Mouse (Mus musculus): ENCODE measurements around the gene Sec23a. TPM values are rescaled to one million over a fixed set of nuclear protein-coding genes. Genes with fewer than 3 reads are reported as not detected.
A peak's percentile ranks its signal among the peaks of the same experiment; 100 is the strongest.
"Not testable (repeated sequence)": the region's sequence is repeated elsewhere in the genome, so short reads cannot be mapped to it uniquely, and the experiment has no call there.

Gene Sec23a
- 81.3 and 85.9 TPM in 2 replicates for polyA plus RNA-seq (2015; fragmentation: Nextera tagmentation; extraction: Ambion mirVana)

DNA sequence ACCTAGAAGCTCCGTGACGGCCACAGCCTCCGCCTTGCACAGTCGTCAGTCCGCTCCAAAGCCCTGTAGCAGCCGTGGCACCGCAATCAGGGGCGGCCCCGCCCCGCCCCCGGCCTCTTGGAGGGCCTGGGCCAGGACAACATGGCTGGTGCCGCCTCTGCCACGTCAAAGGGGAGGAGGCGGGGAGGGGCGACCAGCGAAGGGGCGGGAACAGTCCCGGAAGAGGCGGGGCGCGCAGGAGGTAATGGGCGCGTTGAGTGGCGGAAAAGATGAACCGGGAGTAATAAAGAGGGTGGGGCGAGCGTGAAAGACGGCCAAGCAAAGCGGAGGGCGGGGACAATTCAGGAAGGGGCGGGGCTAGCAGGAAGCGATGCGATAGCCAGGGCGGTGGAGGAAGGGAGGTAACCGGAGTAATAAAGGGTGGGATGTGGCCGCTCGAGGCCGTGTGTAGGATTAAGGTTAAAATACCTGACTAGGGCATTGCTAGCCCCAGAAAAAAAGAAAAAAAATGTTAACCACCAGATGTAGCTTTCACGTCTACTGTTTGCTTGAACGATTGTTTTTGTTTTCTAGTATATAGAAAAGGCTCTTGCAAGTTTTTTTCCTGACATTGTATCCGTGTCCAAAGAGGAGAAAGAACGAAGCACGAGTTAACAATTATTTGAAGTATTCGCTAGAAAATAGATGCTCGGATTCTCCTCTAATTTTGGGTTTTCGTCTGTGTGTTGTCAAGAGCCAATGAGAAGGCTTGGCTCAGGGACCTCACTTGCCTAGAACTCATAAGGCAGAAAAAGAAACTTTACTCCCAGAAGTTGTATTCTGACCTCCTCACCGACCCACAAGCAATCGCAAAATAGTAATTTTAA, at the start of gene Sec23a:
Gene Sec23a (minus strand): TSS at position 174 of the 866 bp plus-strand sequence.
- H3K9me3 ChIP-seq (replicated peaks), result no peaks in the 10 kb centered on the region
- WGBS, result under 1% methylated on average over 39 of the region's 48 CpGs
- peak; percentile 96 for ATAC-seq

DNA sequence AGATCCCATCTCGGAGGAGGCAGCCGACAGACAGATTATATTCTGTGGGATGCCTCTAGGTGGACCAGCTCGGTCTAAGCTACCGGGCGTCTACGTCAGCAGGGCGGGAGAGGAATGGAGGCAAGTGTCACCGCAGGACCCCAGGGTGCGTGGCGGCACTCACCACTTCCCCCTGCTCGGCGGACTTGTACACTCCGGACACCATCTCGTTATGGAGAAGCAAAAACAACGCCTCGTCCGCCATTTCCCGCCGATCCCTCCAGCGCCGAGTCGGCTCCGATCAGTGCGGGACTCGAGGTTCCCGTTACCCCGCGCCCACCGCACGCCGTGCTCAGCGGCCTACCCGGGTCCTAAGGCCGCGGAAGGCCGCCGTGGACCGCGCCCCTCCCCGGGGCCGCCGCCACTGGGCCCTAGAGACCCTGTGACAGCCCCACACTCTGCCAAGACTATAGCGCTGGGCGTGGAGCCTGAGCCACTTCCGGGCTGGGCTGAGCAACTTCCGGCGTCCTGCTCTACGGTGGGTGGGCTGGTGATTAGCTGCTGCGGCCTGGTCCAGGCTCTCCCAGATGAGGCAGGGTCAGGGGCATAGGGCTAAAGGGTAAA, 49.3 kb upstream of the Sec23a start, which contains the start of gene Trappc6b:
Gene Trappc6b (minus strand): TSS at position 480 of the 603 bp plus-strand sequence.
- Histone ChIP-seq H3K27ac (peak within 1 kb of the TSS; percentile 91), H3K4me3 (peak within 1 kb of the TSS; percentile 79), H3K4me1 (peaks cover 25% of the 10 kb centered on the region), H3K4me2 (peak within 1 kb of the TSS; percentile 78), H3K9me3 (replicated peaks) (no peaks in the 10 kb centered on the region), H3K9ac (peak within 1 kb of the TSS; percentile 91), H3K36me3 (ENCODE audit: poor library complexity, severe bottlenecking) (peaks cover 18% of the 10 kb centered on the region), H3K27me3 (no peaks in the 10 kb centered on the region)
- WGBS, result under 1% methylated on average over 49 of the region's 49 CpGs
- ATAC-seq, result peak; percentile 98

More for the DNA sequence above, at the start of gene Sec23a:
- Histone ChIP-seq H3K27me3 (no peaks in the 10 kb centered on the region), H3K9ac (peak within 1 kb of the TSS; percentile 81), H3K36me3 (ENCODE audit: poor library complexity, severe bottlenecking) (peaks cover 3% of the 10 kb centered on the region), H3K27ac (peak within 1 kb of the TSS; percentile 80), H3K4me1 (peaks cover 23% of the 10 kb centered on the region), H3K4me2 (peak within 1 kb of the TSS; percentile 88), H3K4me3 (peak within 1 kb of the TSS; percentile 76)

DNA sequence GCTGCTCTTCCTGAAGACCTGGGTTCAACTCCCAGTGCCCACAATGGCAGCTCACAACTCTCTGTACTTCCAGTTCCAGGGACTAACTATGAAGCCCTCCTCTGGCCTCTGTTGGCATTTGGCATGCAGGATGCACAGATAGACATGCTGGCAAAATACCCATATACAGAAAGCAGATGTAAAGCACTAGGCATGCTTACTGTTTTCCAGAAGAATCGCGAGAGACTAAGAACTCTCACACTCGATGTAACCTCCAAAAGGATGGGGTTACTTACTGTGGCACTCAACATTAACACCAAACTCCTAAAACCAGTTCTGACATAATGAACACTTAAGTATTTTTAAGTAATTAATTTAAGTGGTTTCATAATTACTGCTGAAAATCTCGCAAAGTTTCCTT, 48.5 kb upstream of the Sec23a start:
- whole genome bisulfite sequencing, result 67% methylated on average over 4 of the region's 4 CpGs
- ATAC-seq, result no peak
- H3K27ac ChIP-seq, result peak overlapping the region; percentile 91

DNA sequence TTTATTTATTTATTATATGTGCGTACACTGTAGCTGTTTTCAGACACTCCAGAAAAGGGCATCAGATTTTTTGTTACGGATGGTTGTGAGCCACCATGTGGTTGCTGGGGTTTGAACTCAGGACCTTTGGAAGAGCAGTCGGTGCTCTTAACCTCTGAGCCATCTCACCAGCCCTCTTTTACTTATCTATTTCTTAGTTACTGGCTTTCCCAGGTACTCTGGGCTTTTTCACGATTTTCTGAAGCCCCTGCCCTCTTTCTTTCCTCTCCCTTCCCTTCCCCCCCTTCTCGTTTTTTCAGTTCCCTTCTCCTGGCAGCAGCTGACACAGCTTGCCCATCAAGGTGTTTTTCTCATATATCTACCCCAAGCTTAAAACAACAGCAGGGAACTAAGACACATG, 46.4 kb upstream of the Sec23a start:
- not testable (repeated sequence) for H3K27ac ChIP-seq; H3K4me2 ChIP-seq; H3K9ac ChIP-seq; H3K27me3 ChIP-seq; H3K9me3 ChIP-seq (replicated peaks); H3K4me3 ChIP-seq; ATAC-seq
- WGBS, result 93% methylated on average over 5 of the region's 5 CpGs
- peaks cover 38% of the 10 kb centered on the region for H3K36me3 ChIP-seq (ENCODE audit: poor library complexity, severe bottlenecking)
- peaks cover 22% of the 10 kb centered on the region for H3K4me1 ChIP-seq

More for the DNA sequence above, 48.5 kb upstream of the Sec23a start:
- Histone ChIP-seq H3K27me3 (no peaks in the 10 kb centered on the region), H3K9ac (peak overlapping the region; percentile 91), H3K4me3 (peak overlapping the region; percentile 79), H3K4me2 (peak overlapping the region; percentile 78), H3K9me3 (replicated peaks) (no peaks in the 10 kb centered on the region), H3K36me3 (ENCODE audit: poor library complexity, severe bottlenecking) (peaks cover 25% of the 10 kb centered on the region), H3K4me1 (peaks cover 22% of the 10 kb centered on the region)

DNA sequence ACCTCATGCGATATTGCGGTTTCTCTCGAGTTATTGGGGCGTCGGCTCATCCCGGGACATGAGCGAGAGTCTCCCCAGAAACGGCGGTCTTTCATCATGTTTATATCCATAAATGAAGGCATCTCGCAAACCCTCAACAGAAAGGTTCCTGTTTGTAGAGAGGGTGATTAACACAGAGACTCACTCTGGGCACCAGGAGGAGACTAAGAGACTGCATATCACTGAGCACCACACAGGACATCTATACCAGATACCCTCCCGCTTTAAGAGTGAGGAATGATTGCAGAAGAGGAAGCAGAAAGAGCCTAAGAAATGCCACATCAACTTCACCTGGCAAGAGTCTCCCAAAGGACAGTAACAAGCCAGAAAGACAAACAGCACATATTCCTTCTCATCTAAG, 44.4 kb upstream of the Sec23a start:
- peaks cover 22% of the 10 kb centered on the region for H3K4me1 ChIP-seq
- H3K36me3 ChIP-seq (ENCODE audit: poor library complexity, severe bottlenecking), result peaks cover 42% of the 10 kb centered on the region
- H3K4me2 ChIP-seq, result no peak overlapping the region
- H3K9ac ChIP-seq, result no peak overlapping the region
- no peaks in the 10 kb centered on the region for H3K9me3 ChIP-seq (replicated peaks)
- H3K27ac ChIP-seq, result no peak overlapping the region
- no peak overlapping the region for H3K4me3 ChIP-seq
- no peak for ATAC-seq
- WGBS, result 98% methylated on average over 11 of the region's 11 CpGs
- H3K27me3 ChIP-seq, result no peaks in the 10 kb centered on the region

DNA sequence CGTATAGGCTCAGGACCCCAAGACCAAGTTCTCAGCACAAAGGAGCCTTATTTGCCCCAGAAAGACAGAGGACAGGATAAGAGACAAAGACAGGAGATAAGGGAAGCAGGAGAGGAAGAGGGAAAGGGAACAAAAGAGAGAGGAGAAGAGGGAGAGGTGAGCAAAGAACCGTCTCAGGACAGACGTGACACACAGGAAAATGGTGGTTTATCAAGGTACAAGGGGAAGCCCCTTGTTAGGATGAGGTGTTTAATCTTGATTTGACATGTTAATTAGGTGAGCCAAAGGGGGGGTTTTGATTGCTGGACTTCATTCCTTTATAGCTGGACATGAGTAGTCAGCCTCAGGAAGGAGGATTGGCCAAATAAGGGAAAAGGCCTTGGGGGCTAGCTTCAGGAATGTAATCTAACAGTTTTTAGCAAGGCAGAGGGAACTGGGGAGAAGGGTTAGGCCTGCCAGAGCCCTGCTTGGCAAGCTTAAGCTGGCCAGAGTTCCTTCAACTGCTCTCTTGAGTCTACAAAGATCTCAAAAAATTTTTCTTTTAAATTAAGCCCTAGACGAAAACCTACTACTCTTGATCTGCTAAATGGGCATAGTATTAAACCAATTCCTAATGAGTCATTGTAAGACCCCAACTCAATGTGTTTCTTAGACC, 43.5 kb upstream of the Sec23a start:
- Histone ChIP-seq H3K4me1 (peaks cover 18% of the 10 kb centered on the region), H3K27me3 (no peaks in the 10 kb centered on the region), H3K9ac (no peak overlapping the region), H3K4me2 (no peak overlapping the region), H3K4me3 (no peak overlapping the region), H3K9me3 (replicated peaks) (no peaks in the 10 kb centered on the region), H3K27ac (no peak overlapping the region), H3K36me3 (ENCODE audit: poor library complexity, severe bottlenecking) (peaks cover 42% of the 10 kb centered on the region)
- WGBS, result 92% methylated on average over 4 of the region's 4 CpGs
- ATAC-seq, result no peak

DNA sequence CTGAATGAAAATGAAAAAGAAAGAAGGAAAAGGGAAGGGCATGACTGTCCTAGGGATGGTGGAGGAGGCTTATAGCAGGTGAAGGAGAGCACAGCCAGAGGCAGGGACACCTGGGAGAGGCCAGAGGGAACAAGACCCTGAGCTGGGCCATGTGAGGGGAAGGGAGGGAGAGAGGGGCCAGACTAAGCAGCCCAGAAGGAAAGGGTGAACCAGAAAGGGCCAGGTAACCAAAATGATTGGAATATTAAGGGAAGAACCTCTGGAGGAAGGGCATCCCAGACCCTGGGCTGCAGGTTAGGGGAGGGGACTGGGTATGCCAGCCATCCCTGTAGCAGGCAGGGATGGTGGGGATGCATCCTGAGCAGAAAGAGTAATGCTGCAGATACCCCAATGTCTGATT, 42.2 kb upstream of the Sec23a start:
- H3K4me1 ChIP-seq, result peaks cover 5% of the 10 kb centered on the region
- no peak for ATAC-seq
- no peak overlapping the region for H3K4me3 ChIP-seq
- no peak overlapping the region for H3K27ac ChIP-seq
- no peaks in the 10 kb centered on the region for H3K27me3 ChIP-seq
- H3K4me2 ChIP-seq, result no peak overlapping the region
- no peak overlapping the region for H3K9ac ChIP-seq
- H3K9me3 ChIP-seq (replicated peaks), result no peaks in the 10 kb centered on the region
- peaks cover 53% of the 10 kb centered on the region for H3K36me3 ChIP-seq (ENCODE audit: poor library complexity, severe bottlenecking)

DNA sequence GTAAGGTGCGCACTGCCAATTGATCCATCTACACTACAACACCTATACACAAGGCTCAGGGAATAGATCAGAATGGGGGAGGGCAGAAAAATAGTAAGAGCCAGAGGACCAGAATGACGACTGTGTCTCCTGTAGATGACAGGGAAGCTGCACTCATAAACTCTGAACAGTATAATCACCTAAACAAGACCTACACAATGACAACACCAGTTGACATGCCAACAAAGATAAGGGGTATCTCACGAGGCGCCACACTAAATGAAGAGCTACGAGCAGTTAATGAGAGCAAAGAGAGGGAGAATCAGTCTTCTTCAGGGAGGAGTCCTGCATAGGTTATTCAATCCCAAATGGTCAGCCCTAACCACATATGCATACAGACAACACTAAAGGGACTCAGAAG, 41.3 kb upstream of the Sec23a start:
- Histone ChIP-seq H3K36me3 (ENCODE audit: poor library complexity, severe bottlenecking) (peaks cover 53% of the 10 kb centered on the region), H3K9me3 (replicated peaks) (no peaks in the 10 kb centered on the region), H3K27ac (no peak overlapping the region), H3K4me2 (no peak overlapping the region), H3K9ac (no peak overlapping the region), H3K4me1 (no peaks in the 10 kb centered on the region; the same call in 1 of the 2 replicates), H3K27me3 (no peaks in the 10 kb centered on the region), H3K4me3 (no peak overlapping the region)
- WGBS, result 92% methylated on average over 5 of the region's 5 CpGs
- no peak for ATAC-seq

DNA sequence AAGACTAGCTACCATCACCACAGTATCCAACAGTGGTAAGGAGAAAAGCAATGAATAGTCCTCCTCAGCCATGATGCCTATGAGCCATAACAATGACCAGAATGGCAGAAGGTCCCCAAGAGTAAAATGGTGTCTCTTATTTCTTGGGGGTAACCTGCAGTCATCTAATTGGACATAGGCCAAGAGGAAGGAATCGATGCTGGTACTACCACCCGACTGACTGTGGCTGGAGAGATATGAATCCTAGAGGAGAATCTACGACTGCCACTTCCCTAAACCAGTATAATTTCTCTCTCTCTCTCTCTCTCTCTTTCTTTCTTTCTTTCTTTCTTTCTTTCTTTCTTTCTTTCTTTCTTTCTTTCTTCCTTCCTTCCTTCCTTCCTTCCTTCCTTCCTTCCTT, 40.7 kb upstream of the Sec23a start:
- H3K4me2 ChIP-seq, result no peak overlapping the region
- no peaks in the 10 kb centered on the region for H3K27me3 ChIP-seq
- no peak overlapping the region for H3K9ac ChIP-seq
- H3K36me3 ChIP-seq (ENCODE audit: poor library complexity, severe bottlenecking), result peaks cover 58% of the 10 kb centered on the region
- H3K4me1 ChIP-seq, result no peaks in the 10 kb centered on the region; the same call in 1 of the 2 replicates
- no peaks in the 10 kb centered on the region for H3K9me3 ChIP-seq (replicated peaks)
- no peak overlapping the region for H3K4me3 ChIP-seq
- ATAC-seq, result no peak
- H3K27ac ChIP-seq, result no peak overlapping the region
- WGBS, result 99% methylated on average over 3 of the region's 3 CpGs

DNA sequence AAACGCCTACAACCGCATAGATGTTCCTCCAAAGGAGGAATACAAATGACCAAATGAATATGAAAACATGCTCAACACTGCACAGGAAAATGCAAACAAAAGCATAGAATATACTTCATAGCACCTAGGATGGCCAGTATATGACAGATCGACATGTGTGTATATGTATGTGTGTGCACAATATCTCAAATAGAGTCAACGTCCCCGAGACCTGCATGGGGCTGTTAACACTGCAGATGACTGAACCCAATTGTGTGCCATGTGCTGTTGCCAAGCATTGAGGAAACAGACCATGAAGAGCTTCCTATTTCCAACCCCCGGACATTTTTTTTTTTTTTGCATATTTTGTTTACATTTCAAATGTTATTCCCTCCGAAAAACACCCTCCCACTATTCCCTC, 29.0 kb upstream of the Sec23a start:
- 0 out of 2 replicates have a peak, but pooled peaks cover 5% of the 10 kb centered on the region for H3K4me1 ChIP-seq
- no peak overlapping the region for H3K27ac ChIP-seq
- H3K9ac ChIP-seq, result no peak overlapping the region
- WGBS, result 37% methylated on average over 7 of the region's 7 CpGs
- no peaks in the 10 kb centered on the region for H3K9me3 ChIP-seq (replicated peaks)
- ATAC-seq, result no peak
- no peak overlapping the region for H3K4me2 ChIP-seq
- no peaks in the 10 kb centered on the region for H3K27me3 ChIP-seq
- H3K36me3 ChIP-seq (ENCODE audit: poor library complexity, severe bottlenecking), result peaks cover 40% of the 10 kb centered on the region
- H3K4me3 ChIP-seq, result no peak overlapping the region

DNA sequence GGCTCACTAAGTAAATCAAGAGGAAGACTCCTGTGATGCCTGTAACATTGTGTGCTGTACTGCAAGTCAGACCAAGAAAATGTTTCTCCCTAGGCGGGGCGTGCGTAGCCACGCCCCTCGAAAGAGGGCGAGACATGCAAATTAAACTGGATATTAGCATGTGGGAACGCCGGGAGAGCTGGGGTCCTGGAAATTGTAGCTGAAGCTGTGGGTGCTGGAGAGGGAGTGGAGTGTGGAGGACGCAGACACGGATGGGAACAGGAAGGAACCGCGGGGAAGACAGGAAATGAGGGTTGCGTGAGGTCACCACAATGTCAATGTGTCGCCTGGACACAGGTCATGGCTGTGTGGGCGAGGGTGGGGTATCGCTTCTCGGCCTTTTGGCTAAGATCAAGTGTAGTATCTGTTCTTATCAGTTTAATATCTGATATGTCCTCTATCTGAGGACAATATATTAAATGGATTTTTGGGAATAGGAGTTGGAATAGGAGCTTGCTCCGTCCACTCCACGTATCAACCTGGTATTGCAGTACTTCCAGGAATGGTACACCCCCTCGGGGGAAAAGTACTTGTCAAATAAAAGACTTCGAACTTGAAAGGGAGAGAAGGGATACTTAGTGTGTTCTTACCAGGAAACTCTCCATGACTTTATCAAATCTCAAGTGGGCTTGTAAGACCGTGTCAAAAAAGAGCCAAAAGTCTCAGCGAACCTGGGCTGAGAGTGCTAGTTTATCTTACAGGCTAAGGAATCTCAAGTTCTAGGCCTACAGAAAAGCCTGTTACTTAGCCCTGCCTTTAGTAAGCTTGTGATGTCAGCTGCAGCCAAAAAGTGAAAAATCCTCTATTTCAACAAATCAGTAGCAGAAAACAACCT, 28.4 kb upstream of the Sec23a start:
- H3K4me3 ChIP-seq, result peak overlapping the region; percentile 12; the same call in 1 of the 2 replicates
- H3K4me2 ChIP-seq, result peak overlapping the region; percentile 40
- H3K27me3 ChIP-seq, result no peaks in the 10 kb centered on the region
- H3K9ac ChIP-seq, result no peak overlapping the region
- peak; percentile 91 for ATAC-seq
- peaks cover 35% of the 10 kb centered on the region for H3K36me3 ChIP-seq (ENCODE audit: poor library complexity, severe bottlenecking)
- 0 out of 2 replicates have a peak, but pooled peaks cover 5% of the 10 kb centered on the region for H3K4me1 ChIP-seq
- H3K9me3 ChIP-seq (replicated peaks), result no peaks in the 10 kb centered on the region
- WGBS, result 4% methylated on average over 23 of the region's 23 CpGs
- H3K27ac ChIP-seq, result peak overlapping the region; percentile 48; the same call in 1 of the 2 replicates

Data from forebrain, embryonic 13.5 days (tissue).